Mouse (Mus musculus) layer of hippocampus, postnatal 36 days (tissue): ENCODE data around the gene Ttyh1. TPM values are rescaled to one million over a fixed set of nuclear protein-coding genes. Genes with fewer than 3 reads are reported as not detected.

Experiments used
- DNase-seq, 2 experiments: peaks; one replicate each; pipeline ENCODE4 v3.0.0; 2022
- total RNA-seq, 2 experiments: library from RNA; stranded (reverse); gene quantifications; 2 replicates each; pipeline ENCODE4 v1.2.3; 2021

Gene Ttyh1
- total RNA-seq, 2 experiments from 2014 or later: 554 to 570 TPM

DNA sequence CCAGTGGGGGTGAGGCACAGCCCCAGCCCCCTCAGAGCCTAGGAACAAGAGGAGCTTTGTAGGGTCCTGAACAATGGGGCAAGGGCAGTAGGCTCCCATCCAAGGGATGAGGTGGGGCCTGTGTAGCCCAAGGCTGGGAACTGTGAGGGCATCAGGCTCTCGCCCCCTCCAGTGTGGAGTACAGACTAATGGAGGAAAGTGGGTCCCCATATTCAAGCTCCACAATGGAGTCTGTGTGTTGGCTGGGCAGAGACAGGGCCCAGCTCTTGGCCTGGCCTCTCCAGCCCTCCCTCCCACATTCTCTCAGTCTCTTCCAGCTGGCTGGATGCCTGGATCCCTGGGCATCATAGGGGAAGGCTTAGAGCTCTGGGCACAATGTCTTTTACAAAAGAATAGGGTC is 4.5 kb downstream of the Ttyh1 start:
- DNase-seq: peak; percentile 82 to 88

DNA sequence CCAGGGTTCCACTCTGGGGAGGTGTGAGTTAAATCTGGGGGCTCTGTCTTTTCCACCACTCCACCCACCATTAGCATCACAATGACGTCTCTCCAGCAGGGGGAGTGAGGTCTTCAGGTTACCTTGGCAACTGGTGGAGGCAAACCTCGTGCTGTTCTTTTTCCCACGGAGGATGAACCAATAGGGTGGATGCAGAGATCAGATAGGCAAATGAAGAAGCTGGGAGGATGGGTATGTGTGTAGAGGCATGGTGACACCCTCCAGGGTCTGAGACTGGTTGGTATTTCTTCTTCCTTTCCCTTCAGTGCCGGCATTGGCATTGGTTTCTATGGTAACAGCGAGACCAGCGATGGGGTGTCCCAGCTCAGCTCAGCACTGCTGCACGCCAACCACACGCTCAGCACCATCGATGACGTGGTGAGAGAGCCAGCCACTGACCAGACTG is 5.1 kb downstream of the Ttyh1 start:
- DNase-seq: peak; percentile 85 to 86

DNA sequence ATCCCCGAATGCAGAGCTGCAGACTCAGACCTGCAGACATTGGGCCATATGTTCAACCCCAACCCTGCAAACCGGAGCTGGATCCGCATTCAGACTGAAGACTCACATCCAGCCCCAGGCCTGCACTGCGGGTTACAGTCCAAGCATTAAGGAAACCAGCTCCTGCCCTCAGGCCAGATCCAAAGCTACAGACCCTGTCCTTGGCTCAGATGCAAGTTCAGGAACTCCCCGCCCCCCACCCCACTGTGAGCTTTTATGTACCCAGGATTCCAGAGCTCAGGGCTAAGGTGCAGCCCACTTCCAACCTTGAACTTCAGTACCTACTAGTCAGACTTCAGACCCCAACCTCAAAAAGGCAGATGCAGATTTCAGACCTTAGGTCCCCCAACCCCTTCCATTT is 5.6 kb downstream of the Ttyh1 start:
- no peak for DNase-seq

DNA sequence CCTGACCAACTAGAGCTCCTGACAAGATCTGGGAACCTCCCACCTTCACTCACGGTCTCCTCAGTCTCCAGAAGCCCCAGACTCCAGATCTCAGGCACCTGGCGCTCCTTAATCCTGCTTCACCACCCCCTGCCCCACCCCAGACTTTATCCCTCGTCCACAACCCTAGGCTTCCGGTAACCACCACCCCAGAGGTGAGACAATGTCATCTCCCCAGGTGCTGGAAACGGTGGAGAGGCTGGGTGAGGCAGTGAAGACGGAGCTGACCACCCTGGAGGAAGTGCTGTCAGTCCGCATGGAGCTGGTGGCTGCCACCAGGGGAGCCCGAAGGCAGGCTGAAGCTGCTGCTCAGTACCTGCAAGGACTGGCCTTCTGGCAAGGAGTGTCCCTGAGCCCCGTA is 6.1 kb downstream of the Ttyh1 start:
- no peak for DNase-seq

DNA sequence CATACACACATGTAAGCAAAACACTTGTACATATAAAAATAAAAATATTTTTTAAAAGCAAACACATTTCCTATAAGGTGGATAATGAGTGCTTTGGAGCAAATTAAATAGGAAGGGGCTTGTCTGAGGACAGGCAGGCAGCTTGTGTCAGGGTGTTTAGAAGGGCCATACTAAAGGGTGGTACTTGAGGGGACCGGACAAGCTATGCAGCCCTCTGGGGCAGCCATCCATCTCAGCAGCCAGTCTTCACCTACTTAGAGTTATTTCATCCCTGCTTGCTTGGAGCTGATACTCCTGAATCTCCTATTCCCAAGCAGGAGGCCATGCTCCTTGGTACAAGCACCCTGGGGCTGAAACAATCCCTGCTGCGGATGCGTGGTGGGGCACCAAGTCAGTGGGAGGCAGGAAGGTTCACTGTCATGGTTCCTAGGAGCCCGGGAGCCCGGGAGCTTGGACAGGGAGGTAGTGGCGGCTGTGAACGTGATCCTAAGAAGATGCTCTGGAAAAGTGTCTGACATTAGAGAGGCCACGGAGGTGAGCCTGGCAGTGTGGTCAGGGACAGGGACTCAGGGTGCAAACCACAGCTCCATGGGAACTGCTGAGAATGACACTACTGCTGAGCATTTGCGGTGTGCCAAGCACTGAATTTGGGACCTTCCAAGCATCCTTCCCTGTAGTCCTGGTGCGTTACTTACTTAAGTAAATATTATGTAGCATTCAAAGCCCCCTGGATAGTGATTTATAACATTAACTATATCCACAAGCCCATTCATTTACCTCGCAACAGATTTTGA is 8.0 kb downstream of the Ttyh1 start:
- DNase-seq: no peak

- no peak for DNase-seq
Measured at GRCm38 (mm10) chr7:4127894-4128293, 8.7 kb downstream of the Ttyh1 start.

DNA sequence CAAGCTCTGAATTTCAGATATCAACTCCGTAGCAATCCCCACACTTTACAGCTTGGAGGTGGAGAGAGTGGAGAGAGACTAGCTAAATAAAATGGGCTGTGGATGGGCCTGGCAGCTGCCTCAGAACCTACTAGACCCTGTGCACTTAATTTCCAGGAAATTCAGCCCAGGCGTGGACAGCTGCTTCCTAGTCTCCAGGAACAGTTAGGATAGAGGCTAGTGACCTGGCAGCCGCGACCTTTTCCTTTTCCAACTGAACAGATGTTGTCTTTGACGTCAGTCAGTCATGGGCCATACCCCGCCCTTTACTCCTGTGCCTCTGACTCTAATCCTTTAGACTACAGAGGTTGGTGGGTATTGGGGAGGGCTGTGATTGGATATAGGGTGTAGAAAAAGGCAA is 9.7 kb downstream of the Ttyh1 start:
- DNase-seq: no peak

DNA sequence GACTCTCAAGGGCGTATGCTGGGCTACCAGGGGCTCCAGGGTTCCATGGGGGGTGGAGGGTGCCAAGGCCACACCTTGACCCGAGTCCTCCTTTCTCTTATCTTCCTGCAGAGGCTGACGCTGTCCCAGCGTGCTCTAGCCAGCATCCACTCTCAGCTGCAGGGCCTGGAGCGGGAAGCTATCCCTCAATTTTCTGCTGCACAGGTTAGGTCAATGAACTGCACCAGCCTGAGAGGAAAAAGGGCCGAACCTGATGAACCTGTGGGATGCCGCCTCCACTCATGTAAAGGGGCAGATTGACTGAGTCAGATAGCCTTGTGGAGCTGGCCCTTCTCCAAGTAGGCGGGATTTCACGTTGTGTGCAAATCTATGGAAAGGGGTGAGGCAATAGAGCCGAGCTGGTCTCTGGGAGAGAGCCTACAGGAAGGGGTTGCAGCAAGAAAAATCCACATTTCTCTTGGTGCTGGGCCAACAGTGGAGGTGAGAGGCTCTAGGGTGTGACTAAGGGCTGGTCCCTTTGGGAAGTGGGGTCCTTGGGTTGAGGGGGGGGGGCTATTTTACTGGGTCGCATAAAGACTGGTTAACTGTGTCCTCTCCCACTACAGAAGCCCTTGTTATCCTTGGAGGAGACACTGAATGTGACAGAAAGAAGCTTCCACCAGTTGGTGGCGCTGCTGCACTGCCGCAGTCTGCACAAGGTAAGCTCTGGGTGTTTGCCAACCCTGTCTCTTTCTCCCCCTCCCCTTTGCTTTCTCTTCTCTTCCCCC is 11.7 kb downstream of the Ttyh1 start:
- peak; percentile 73 to 77 for DNase-seq

DNA sequence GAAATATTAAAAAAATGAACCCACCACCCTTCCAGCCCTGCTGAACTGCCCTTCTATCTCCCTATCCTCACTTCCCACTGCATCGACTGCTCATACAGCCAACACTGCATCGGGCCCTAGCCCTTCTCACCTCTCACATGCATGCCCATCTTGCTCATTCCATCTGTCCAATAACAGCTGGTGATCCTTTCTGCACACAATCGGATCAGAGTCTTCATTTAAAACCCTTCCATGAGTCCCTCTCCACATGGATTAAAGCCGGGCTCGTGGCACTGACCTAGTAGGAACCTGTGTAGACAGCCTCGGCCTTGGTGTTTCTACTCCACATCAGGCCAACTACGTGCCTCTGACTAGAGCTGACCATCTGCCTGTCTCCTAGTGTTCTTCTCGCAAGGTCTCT is 12.8 kb downstream of the Ttyh1 start:
- DNase-seq: no peak

GRCm38 (mm10) chr7:4132581-4132980 is 13.4 kb downstream of the Ttyh1 start:
- DNase-seq: peak; percentile 66 to 77

- no peak for DNase-seq
Measured at GRCm38 (mm10) chr7:4132998-4133397, 13.8 kb downstream of the Ttyh1 start.

DNA sequence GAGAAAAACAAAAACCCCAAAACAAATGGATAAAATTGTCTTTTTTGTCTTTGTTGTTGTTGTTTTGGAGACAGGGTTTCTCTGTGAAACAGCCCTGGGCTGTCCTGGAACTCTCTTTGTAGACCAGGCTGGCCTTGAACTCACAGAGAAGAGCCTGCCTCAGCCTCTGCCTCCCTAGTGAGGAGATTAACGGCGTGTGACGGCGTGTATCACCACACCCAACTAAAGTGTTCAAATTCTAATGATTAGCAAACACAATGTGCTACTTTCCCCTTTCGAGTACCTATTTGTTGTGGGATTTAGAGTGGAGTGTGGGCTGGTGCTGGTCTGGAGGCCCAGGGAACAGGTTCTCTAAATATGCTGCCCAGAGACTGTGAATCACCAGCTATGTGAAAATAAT is 15.7 kb downstream of the Ttyh1 start:
- DNase-seq: no peak

DNA sequence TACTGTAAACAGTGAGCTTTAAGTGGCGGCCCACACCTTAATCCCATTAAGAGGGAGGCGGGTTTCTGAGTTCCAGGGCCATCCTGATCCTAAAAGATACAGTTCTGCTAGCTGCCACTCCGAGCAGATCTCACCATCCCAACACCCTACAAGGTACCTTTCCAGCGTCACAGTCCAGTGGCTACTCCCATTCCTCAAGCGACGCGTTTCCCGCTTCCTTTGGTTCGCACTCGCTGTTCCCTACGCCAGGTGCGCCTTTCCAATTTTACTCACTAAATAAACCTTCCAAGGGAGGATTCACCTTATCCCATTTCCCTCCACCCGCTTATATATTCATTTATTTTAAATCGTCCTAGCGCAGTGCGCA is 17.2 kb downstream of the Ttyh1 start:
- DNase-seq: no peak

GRCm38 (mm10) chr7:4136771-4137531 is 17.7 kb downstream of the Ttyh1 start, which contains the start of gene Leng8:
Leng8 (plus strand) TSS chr7:4137039.
- peak; percentile 99 to 100 for DNase-seq

- DNase-seq: no peak
Measured at GRCm38 (mm10) chr7:4137746-4138145, 18.5 kb downstream of the Ttyh1 start.

DNA sequence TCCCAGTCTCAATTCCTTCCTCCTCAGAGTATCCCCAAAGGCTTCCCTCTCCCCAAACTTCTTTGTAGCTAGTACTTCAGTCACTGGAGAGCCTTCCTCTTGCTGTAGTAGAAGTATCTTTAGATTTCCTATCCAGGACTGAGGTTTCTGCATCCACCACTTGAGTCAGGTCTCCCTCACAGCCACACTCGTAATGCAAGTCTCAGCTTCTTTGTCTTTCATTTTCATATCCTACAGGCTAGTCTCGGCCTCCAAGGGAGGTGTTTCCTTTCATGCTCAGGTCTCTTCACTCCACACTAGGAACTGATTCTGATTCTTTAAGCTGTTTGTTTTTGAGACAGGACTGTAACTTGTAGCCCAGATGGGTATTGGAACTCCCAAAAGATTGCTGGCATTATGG is 19.0 kb downstream of the Ttyh1 start:
- no peak for DNase-seq

- DNase-seq: no peak
Measured at GRCm38 (mm10) chr7:4138671-4139070, 19.5 kb downstream of the Ttyh1 start.

GRCm38 (mm10) chr7:4139391-4139790 is 20.2 kb downstream of the Ttyh1 start:
- no peak for DNase-seq

- no peak for DNase-seq
Measured at GRCm38 (mm10) chr7:4141648-4142325, 22.6 kb downstream of the Ttyh1 start.

DNA sequence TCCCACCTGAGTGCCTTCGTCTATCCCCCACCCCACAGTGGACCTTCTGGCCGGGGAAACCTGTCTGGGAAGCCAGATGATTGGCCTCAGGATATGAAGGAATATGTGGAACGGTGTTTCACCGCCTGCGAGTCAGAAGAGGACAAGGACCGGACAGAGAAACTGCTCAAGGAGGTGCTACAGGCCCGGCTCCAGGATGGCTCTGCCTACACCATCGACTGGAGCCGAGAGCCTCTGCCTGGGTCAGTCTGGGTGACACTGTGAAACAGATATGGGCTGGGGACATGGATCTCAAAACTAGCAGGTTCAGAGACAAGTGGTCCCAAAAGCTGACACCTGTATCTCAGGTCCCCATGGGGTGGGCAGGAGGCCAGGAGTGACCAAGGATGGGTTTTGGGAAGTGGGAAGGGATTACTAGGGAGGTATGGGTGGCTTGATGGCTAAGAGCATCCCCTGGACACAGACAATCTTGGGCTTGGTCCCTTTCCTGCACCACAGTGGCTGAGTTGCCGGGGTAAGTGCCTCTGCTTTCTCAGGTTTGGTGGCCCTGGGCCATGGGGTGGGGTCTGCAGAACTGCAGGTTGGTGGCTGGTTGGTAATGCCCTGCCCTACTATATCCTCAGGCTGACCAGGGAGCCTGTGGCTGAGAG is 23.7 kb downstream of the Ttyh1 start:
- no peak for DNase-seq

DNA sequence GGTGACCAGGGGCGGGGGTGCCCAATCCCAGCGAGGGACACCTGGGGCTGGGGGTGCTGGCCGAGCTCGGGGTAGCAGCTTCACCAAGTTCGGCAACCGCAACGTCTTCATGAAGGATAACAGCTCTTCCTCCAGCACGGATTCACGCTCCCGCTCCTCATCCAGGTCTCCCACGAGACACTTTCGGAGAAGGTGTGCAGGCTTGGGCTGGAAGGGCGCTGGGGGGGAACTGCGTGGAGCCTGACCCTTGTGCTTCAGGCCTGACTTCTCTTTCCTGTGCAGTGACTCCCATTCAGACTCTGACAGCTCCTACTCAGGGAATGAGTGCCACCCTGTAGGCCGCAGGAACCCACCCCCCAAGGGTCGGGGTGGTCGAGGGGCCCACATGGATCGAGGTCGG is 24.3 kb downstream of the Ttyh1 start:
- DNase-seq: no peak

DNA sequence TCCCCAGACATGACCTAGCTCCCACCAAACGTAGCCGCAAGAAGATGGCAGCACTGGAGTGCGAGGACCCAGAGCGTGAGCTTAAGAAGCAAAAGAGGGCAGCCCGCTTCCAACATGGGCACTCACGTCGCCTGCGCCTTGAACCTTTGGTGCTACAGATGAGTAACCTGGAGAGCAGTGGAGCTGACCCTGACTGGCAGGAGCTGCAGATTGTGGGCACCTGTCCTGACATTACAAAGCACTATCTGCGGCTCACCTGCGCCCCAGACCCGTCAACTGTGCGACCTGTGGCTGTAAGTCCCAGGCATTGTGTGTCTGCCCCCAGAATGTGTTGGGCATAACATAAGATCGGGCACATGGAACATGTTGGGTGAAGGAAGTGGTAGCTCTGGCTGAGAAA is 24.8 kb downstream of the Ttyh1 start:
- DNase-seq: no peak
